Mouse (Mus musculus): ENCODE measurements around the gene Krt18. TPM values are rescaled to one million over a fixed set of nuclear protein-coding genes. Genes with fewer than 3 reads are reported as not detected.

Gene Krt18
- 1.2 and 88.2 TPM in 2 replicates for polyA plus RNA-seq (2012; rRNA removed; ENCODE audit: low replicate concordance)

GRCm38 (mm10) chr15:102028040-102028439 lies at the start of gene Krt18:
Gene Krt18 (plus strand): TSS chr15:102028180.

GRCm38 (mm10) chr15:102004189-102004588 lies 23.8 kb upstream of the Krt18 start, which contains the start of gene Krt8:
Gene Krt8 (minus strand): TSS chr15:102004482.

GRCm38 (mm10) chr15:102073559-102074069 lies 45.6 kb downstream of the Krt18 start, which contains the start of gene Eif4b:
Gene Eif4b (plus strand): TSS chr15:102073773.

Other genes with a start within 250 kb of the Krt18 start
- not detected in 2 replicates for gene Krt72, start 241.7 kb upstream of the Krt18 start, polyA plus RNA-seq (2012; rRNA removed; ENCODE audit: low replicate concordance)
- gene Krt73, start 225.8 kb upstream of the Krt18 start, polyA plus RNA-seq (2012; rRNA removed; ENCODE audit: low replicate concordance): not detected in 2 replicates
- 0.10 TPM in 1 of 2 replicates, not detected in the other for gene Krt2, start 210.0 kb upstream of the Krt18 start, polyA plus RNA-seq (2012; rRNA removed; ENCODE audit: low replicate concordance)
- 0.08 TPM in 1 of 2 replicates, not detected in the other for gene Krt1, start 177.4 kb upstream of the Krt18 start, polyA plus RNA-seq (2012; rRNA removed; ENCODE audit: low replicate concordance)
- not detected in 2 replicates for gene Krt77, start 158.5 kb upstream of the Krt18 start, polyA plus RNA-seq (2012; rRNA removed; ENCODE audit: low replicate concordance)
- 0.13 TPM in 1 of 2 replicates, not detected in the other for gene Krt76, start 135.3 kb upstream of the Krt18 start, polyA plus RNA-seq (2012; rRNA removed; ENCODE audit: low replicate concordance)
- 0.07 and 0.53 TPM in 2 replicates for gene Krt4, start 103.4 kb upstream of the Krt18 start, polyA plus RNA-seq (2012; rRNA removed; ENCODE audit: low replicate concordance)
- 2.7 and 9.0 TPM in 2 replicates for gene Krt79, start 87.9 kb upstream of the Krt18 start, polyA plus RNA-seq (2012; rRNA removed; ENCODE audit: low replicate concordance)
- 0.06 TPM in 2 replicates for gene Krt78, start 73.9 kb upstream of the Krt18 start, polyA plus RNA-seq (2012; rRNA removed; ENCODE audit: low replicate concordance)
- 2.4 and 188 TPM in 2 replicates for gene Krt8, start 23.7 kb upstream of the Krt18 start, polyA plus RNA-seq (2012; rRNA removed; ENCODE audit: low replicate concordance)
- 50.5 and 145 TPM in 2 replicates for gene Eif4b, start 45.6 kb downstream of the Krt18 start, polyA plus RNA-seq (2012; rRNA removed; ENCODE audit: low replicate concordance)
- gene Tns2, start 72.2 kb downstream of the Krt18 start, polyA plus RNA-seq (2012; rRNA removed; ENCODE audit: low replicate concordance): 150 and 234 TPM in 2 replicates
- gene Spryd3, start 108.1 kb downstream of the Krt18 start, polyA plus RNA-seq (2012; rRNA removed; ENCODE audit: low replicate concordance): 33.0 and 40.9 TPM in 2 replicates
- 189 and 436 TPM in 2 replicates for gene Igfbp6, start 116.2 kb downstream of the Krt18 start, polyA plus RNA-seq (2012; rRNA removed; ENCODE audit: low replicate concordance)
- 0.47 and 1.2 TPM in 2 replicates for gene Soat2, start 122.3 kb downstream of the Krt18 start, polyA plus RNA-seq (2012; rRNA removed; ENCODE audit: low replicate concordance)
- 29.3 and 49.5 TPM in 2 replicates for gene Zfp740, start 175.1 kb downstream of the Krt18 start, polyA plus RNA-seq (2012; rRNA removed; ENCODE audit: low replicate concordance)
- gene Csad, start 176.5 kb downstream of the Krt18 start, polyA plus RNA-seq (2012; rRNA removed; ENCODE audit: low replicate concordance): 247 and 354 TPM in 2 replicates
- gene Itgb7, start 203.8 kb downstream of the Krt18 start, polyA plus RNA-seq (2012; rRNA removed; ENCODE audit: low replicate concordance): 6.4 and 14.8 TPM in 2 replicates
- 51.9 and 67.6 TPM in 2 replicates for gene Rarg, start 229.3 kb downstream of the Krt18 start, polyA plus RNA-seq (2012; rRNA removed; ENCODE audit: low replicate concordance)
- 0.11 and 0.48 TPM in 2 replicates for gene Gm9918, start 242.4 kb downstream of the Krt18 start, polyA plus RNA-seq (2012; rRNA removed; ENCODE audit: low replicate concordance)

Data from subcutaneous adipose tissue, adult 2 months (tissue).